Mouse (Mus musculus) liver, adult 2 months (tissue): Measurements from ENCODE around the gene Themis2. TPM values are rescaled to one million over a fixed set of nuclear protein-coding genes. Genes with fewer than 3 reads are reported as not detected.

ENCODE experiments used
- DNase-seq: peaks from one replicate; pipeline ENCODE4 v3.0.0-alpha.2; 2011; ENCODE audit warnings: low read depth, low spot score; ENCODE audit errors: extremely low read depth
- H3K27ac ChIP-seq: fragments of 200-500 bp; replicated peaks from 2 replicates; pipeline ENCODE4 v1.5.1; 2012; ENCODE audit warnings: low read depth, mild to moderate bottlenecking, control low read depth, inconsistent platforms, low read length; ENCODE audit not compliant: insufficient read depth
- H3K27me3 ChIP-seq: fragments of 200-500 bp; 2 replicates; pipeline ENCODE4 v1.6.1; 2012; ENCODE audit warnings: mild to moderate bottlenecking, moderate library complexity, low read length, inconsistent platforms; ENCODE audit not compliant: control insufficient read depth, insufficient read depth
- H3K36me3 ChIP-seq: fragments of 200-500 bp; 2 replicates; pipeline ENCODE4 v1.6.1; 2012; ENCODE audit warnings: low read length, inconsistent platforms; ENCODE audit not compliant: control insufficient read depth, insufficient read depth
- H3K4me1 ChIP-seq: fragments of 200-500 bp; 2 replicates; pipeline ENCODE4 v1.6.1; 2011; ENCODE audit warnings: low read length; ENCODE audit not compliant: control insufficient read depth, insufficient read depth
- H3K4me3 ChIP-seq: fragments of 200-500 bp; 2 replicates; pipeline ENCODE4 v1.5.1; 2011; ENCODE audit warnings: low read depth, mild to moderate bottlenecking, control low read depth, low read length, moderate library complexity; ENCODE audit not compliant: insufficient read depth
- H3K79me2 ChIP-seq: fragments of 200-500 bp; 2 replicates; pipeline ENCODE4 v1.6.1; 2012; ENCODE audit warnings: inconsistent platforms, mild to moderate bottlenecking, low read length, moderate library complexity; ENCODE audit not compliant: control insufficient read depth, insufficient read depth
- H3K9ac ChIP-seq: fragments of 200-500 bp; 2 replicates; pipeline ENCODE4 v1.6.1; 2012; ENCODE audit warnings: low read depth, mild to moderate bottlenecking, control low read depth, inconsistent platforms, low read length
- CTCF ChIP-seq: fragments of 200-500 bp; IDR thresholded peaks from 2 replicates; pipeline ENCODE4 v1.5.1; 2011; ENCODE audit warnings: low read depth, low read length, control low read depth
- POLR2A ChIP-seq: fragments of 200-500 bp; IDR thresholded peaks from 2 replicates; pipeline ENCODE4 v1.6.1; 2011; ENCODE audit warnings: low read length, control low read depth; ENCODE audit not compliant: insufficient read depth; ENCODE audit errors: extremely low read depth
- WGBS: fragments of 180-500 bp; shearing (Covaris S2); methylation state at CpG from one replicate; pipeline ENCODE4 v1.1.7; 2018; 5-methylcytosine and 5-hydroxymethylcytosine counted together
- polyA plus RNA-seq: library from polyadenylated mRNA; depleted of rRNA; stranded (reverse); fragments of >200 nt; gene quantifications from 2 replicates; pipeline ENCODE4 v1.2.3, GENCODE M21; 2012; rRNA removed
- total RNA-seq: library from RNA; depleted of rRNA; stranded (reverse); fragments of >200 nt; gene quantifications from 2 replicates; pipeline ENCODE4 v1.2.3, GENCODE M21; 2014; rRNA removed

The Themis2 gene
- total and polyA plus RNA-seq, 2 experiments, result 2.5 to 3.1 TPM

- no peak overlapping the region for H3K9ac ChIP-seq
- H3K27me3 ChIP-seq, result no peaks in the 10 kb centered on the region
- WGBS, result 73% methylated on average over 2 of the region's 2 CpGs
- H3K27ac ChIP-seq, result no peak overlapping the region
- no peak overlapping the region for H3K4me3 ChIP-seq
- DNase-seq, result no peak
- H3K4me1 ChIP-seq, result peaks cover 8% of the 10 kb centered on the region; the same call in 1 of the 2 replicates
- no peaks in the 10 kb centered on the region for H3K36me3 ChIP-seq
- no peaks in the 10 kb centered on the region for H3K79me2 ChIP-seq
- TF ChIP-seq POLR2A (no peak), CTCF (no peak)
Observed at GRCm38 (mm10) chr4:132735389-132735788, 60.8 kb downstream of the Themis2 start.

- H3K79me2 ChIP-seq, result no peaks in the 10 kb centered on the region
- 100% methylated on average over 2 of the region's 2 CpGs for WGBS
- TF ChIP-seq POLR2A, result no peak
- TF ChIP-seq CTCF, result no peak
- H3K4me3 ChIP-seq, result no peak overlapping the region
- DNase-seq, result no peak
- no peak overlapping the region for H3K27ac ChIP-seq
- no peak overlapping the region for H3K9ac ChIP-seq
- H3K36me3 ChIP-seq, result no peaks in the 10 kb centered on the region
- H3K4me1 ChIP-seq, result peaks cover 8% of the 10 kb centered on the region; the same call in 1 of the 2 replicates
- H3K27me3 ChIP-seq, result no peaks in the 10 kb centered on the region
Observed at GRCm38 (mm10) chr4:132734766-132735165, 61.4 kb downstream of the Themis2 start.

- 94% methylated on average over 25 of the region's 25 CpGs for WGBS
- no peaks in the 10 kb centered on the region for H3K36me3 ChIP-seq
- H3K4me1 ChIP-seq, result peaks cover 8% of the 10 kb centered on the region; the same call in 1 of the 2 replicates
- H3K79me2 ChIP-seq, result no peaks in the 10 kb centered on the region
- no peak for DNase-seq
- no peaks in the 10 kb centered on the region for H3K27me3 ChIP-seq
- TF ChIP-seq POLR2A (no peak), CTCF (no peak)
- H3K27ac ChIP-seq, result no peak overlapping the region
- no peak overlapping the region for H3K9ac ChIP-seq
- H3K4me3 ChIP-seq, result no peak overlapping the region
Observed at GRCm38 (mm10) chr4:132733071-132733770, 63.0 kb downstream of the Themis2 start.

GRCm38 (mm10) chr4:132732148-132732684 lies 64.0 kb downstream of the Themis2 start, which contains the start of gene Xkr8:
TSS of gene Xkr8 (minus strand) at chr4:132732546.
- H3K9ac ChIP-seq, result peak within 1 kb of the TSS; percentile 40
- H3K36me3 ChIP-seq, result no peaks in the 10 kb centered on the region
- H3K79me2 ChIP-seq, result no peaks in the 10 kb centered on the region
- H3K4me3 ChIP-seq, result peak within 1 kb of the TSS; percentile 55
- H3K27me3 ChIP-seq, result no peaks in the 10 kb centered on the region
- peak; percentile 78 for DNase-seq
- H3K27ac ChIP-seq, result no peak within 1 kb of the TSS
- H3K4me1 ChIP-seq, result peaks cover 8% of the 10 kb centered on the region; the same call in 1 of the 2 replicates
- TF ChIP-seq CTCF (peak; percentile 53), POLR2A (peak; percentile 50; the same call in 1 of the 2 replicates)
- 1% methylated on average over 33 of the region's 34 CpGs for WGBS

Other genes with a start within 250 kb of the Themis2 start
- gene Ptafr, start 232.3 kb downstream of the Themis2 start, total RNA-seq, result 1.0 and 1.3 TPM in 2 replicates
- 0.73 and 1.0 TPM in 2 replicates for gene Ptafr, start 232.3 kb downstream of the Themis2 start, polyA plus RNA-seq
- gene Eya3, start 157.4 kb downstream of the Themis2 start, total RNA-seq, result 6.7 and 6.8 TPM in 2 replicates
- 9.0 and 9.2 TPM in 2 replicates for gene Eya3, start 157.4 kb downstream of the Themis2 start, polyA plus RNA-seq
- 3.0 and 6.1 TPM in 2 replicates for gene Xkr8, start 63.8 kb downstream of the Themis2 start, total RNA-seq
- gene Xkr8, start 63.8 kb downstream of the Themis2 start, polyA plus RNA-seq, result 5.9 and 10.1 TPM in 2 replicates
- 0.34 and 0.65 TPM in 2 replicates for gene Smpdl3b, start 39.1 kb downstream of the Themis2 start, total RNA-seq
- gene Smpdl3b, start 39.1 kb downstream of the Themis2 start, polyA plus RNA-seq, result 0.16 and 0.34 TPM in 2 replicates
- 6.6 and 8.1 TPM in 2 replicates for gene Rpa2, start 28.1 kb downstream of the Themis2 start, total RNA-seq
- gene Rpa2, start 28.1 kb downstream of the Themis2 start, polyA plus RNA-seq, result 9.2 and 11.1 TPM in 2 replicates
- 9.3 and 9.8 TPM in 2 replicates for gene Ppp1r8, start 46.8 kb upstream of the Themis2 start, total RNA-seq
- 9.3 and 10.9 TPM in 2 replicates for gene Ppp1r8, start 46.8 kb upstream of the Themis2 start, polyA plus RNA-seq
- gene Stx12, start 88.1 kb upstream of the Themis2 start, total RNA-seq, result 13.6 and 15.2 TPM in 2 replicates
- gene Stx12, start 88.1 kb upstream of the Themis2 start, polyA plus RNA-seq, result 5.7 and 6.9 TPM in 2 replicates
- 11.3 and 11.6 TPM in 2 replicates for gene Fam76a, start 126.2 kb upstream of the Themis2 start, total RNA-seq
- 4.9 and 5.8 TPM in 2 replicates for gene Fam76a, start 126.2 kb upstream of the Themis2 start, polyA plus RNA-seq
- 1.2 and 1.3 TPM in 2 replicates for gene Fgr, start 177.7 kb upstream of the Themis2 start, total RNA-seq
- gene Fgr, start 177.7 kb upstream of the Themis2 start, polyA plus RNA-seq, result 0.86 and 1.6 TPM in 2 replicates
- gene Ahdc1, start 214.9 kb upstream of the Themis2 start, total RNA-seq, result 2.4 and 4.1 TPM in 2 replicates
- 8.7 and 8.8 TPM in 2 replicates for gene Ahdc1, start 214.9 kb upstream of the Themis2 start, polyA plus RNA-seq